Mouse (Mus musculus): ENCODE data around the gene Pkp4. TPM values are rescaled to one million over a fixed set of nuclear protein-coding genes. Genes with fewer than 3 reads are reported as not detected.

Gene Pkp4
- total RNA-seq, 2 experiments from 2014 or later = 20.0 to 34.2 TPM

- intact Hi-C loops (cut with DNase I; ENCODE audit: low total_unique reads) = no loop called here
- no peak for DNase-seq
These were observed 142.9 kb downstream of the Pkp4 start for GRCm38 (mm10) chr2:59303530-59304063.

GRCm38 (mm10) chr2:59307302-59307701 is 146.7 kb downstream of the Pkp4 start:
- no peak for DNase-seq
- intact Hi-C loops (cut with DNase I; ENCODE audit: low total_unique reads) = no loop called here

- DNase-seq = no peak
- intact Hi-C loops (cut with DNase I; ENCODE audit: low total_unique reads) = no loop called here
These were observed 147.4 kb downstream of the Pkp4 start for GRCm38 (mm10) chr2:59308055-59308454.

GRCm38 (mm10) chr2:59313293-59313692 is 152.6 kb downstream of the Pkp4 start:
- intact Hi-C loops (cut with DNase I; ENCODE audit: low total_unique reads) = no loop called here

GRCm38 (mm10) chr2:59318631-59319030 is 158.0 kb downstream of the Pkp4 start:
- DNase-seq = no peak
- intact Hi-C loops (cut with DNase I; ENCODE audit: low total_unique reads) = no loop called here

More at GRCm38 (mm10) chr2:59313293-59313692, 152.6 kb downstream of the Pkp4 start:
- no peak for DNase-seq

- intact Hi-C loops (cut with DNase I; ENCODE audit: low total_unique reads) = no loop called here
- no peak for DNase-seq
These were observed 167.3 kb downstream of the Pkp4 start for GRCm38 (mm10) chr2:59327946-59328345.

GRCm38 (mm10) chr2:59331093-59331492 is 170.4 kb downstream of the Pkp4 start:
- no peak for DNase-seq
- intact Hi-C loops (cut with DNase I; ENCODE audit: low total_unique reads) = no loop called here

GRCm38 (mm10) chr2:59332523-59332922 is 171.9 kb downstream of the Pkp4 start:
- DNase-seq = no peak
- intact Hi-C loops (cut with DNase I; ENCODE audit: low total_unique reads) = no loop called here

GRCm38 (mm10) chr2:59338501-59338900 is 177.9 kb downstream of the Pkp4 start:
- intact Hi-C loops (cut with DNase I; ENCODE audit: low total_unique reads) = no loop called here

GRCm38 (mm10) chr2:59338926-59339325 is 178.3 kb downstream of the Pkp4 start:
- DNase-seq = no peak
- intact Hi-C loops (cut with DNase I; ENCODE audit: low total_unique reads) = no loop called here

More at GRCm38 (mm10) chr2:59338501-59338900, 177.9 kb downstream of the Pkp4 start:
- no peak for DNase-seq

- intact Hi-C loops (cut with DNase I; ENCODE audit: low total_unique reads) = no loop called here
These were observed 179.3 kb downstream of the Pkp4 start for GRCm38 (mm10) chr2:59339776-59340539.

GRCm38 (mm10) chr2:59340878-59341277 is 180.2 kb downstream of the Pkp4 start:
- intact Hi-C loops (cut with DNase I; ENCODE audit: low total_unique reads) = no loop called here
- no peak for DNase-seq

More at GRCm38 (mm10) chr2:59339776-59340539, 179.3 kb downstream of the Pkp4 start:
- DNase-seq = no peak

GRCm38 (mm10) chr2:59342591-59343210 is 182.1 kb downstream of the Pkp4 start:
- no peak for DNase-seq
- intact Hi-C loops (cut with DNase I; ENCODE audit: low total_unique reads) = no loop called here

- no peak for DNase-seq
- intact Hi-C loops (cut with DNase I; ENCODE audit: low total_unique reads) = no loop called here
These were observed 183.2 kb downstream of the Pkp4 start for GRCm38 (mm10) chr2:59343834-59344233.

- intact Hi-C loops (cut with DNase I; ENCODE audit: low total_unique reads) = no loop called here
- DNase-seq = no peak
These were observed 184.0 kb downstream of the Pkp4 start for GRCm38 (mm10) chr2:59344699-59345098.

GRCm38 (mm10) chr2:59345141-59345839 is 184.6 kb downstream of the Pkp4 start:
- no peak for DNase-seq
- intact Hi-C loops (cut with DNase I; ENCODE audit: low total_unique reads) = no loop called here

GRCm38 (mm10) chr2:59346443-59346842 is 185.8 kb downstream of the Pkp4 start:
- peak; percentile 16 for DNase-seq
- intact Hi-C loops (cut with DNase I; ENCODE audit: low total_unique reads) = no loop called here

GRCm38 (mm10) chr2:59348585-59348984 is 187.9 kb downstream of the Pkp4 start:
- intact Hi-C loops (cut with DNase I; ENCODE audit: low total_unique reads) = no loop called here
- DNase-seq = no peak

GRCm38 (mm10) chr2:59350094-59350493 is 189.4 kb downstream of the Pkp4 start:
- no peak for DNase-seq
- intact Hi-C loops (cut with DNase I; ENCODE audit: low total_unique reads) = no loop called here

Measured in gastrocnemius, postnatal 14 days (tissue).